Mouse (Mus musculus): ENCODE measurements around the gene Trim30a. TPM values are rescaled to one million over a fixed set of nuclear protein-coding genes. Genes with fewer than 3 reads are reported as not detected.

The Trim30a gene
- polyA plus RNA-seq (2015; fragmentation: Nextera tagmentation; extraction: Ambion mirVana) = 4.2 and 7.9 TPM in 2 replicates

GRCm38 (mm10) chr7:104465065-104465744 is at the start of gene Trim30a:
Trim30a (minus strand) TSS chr7:104465193.

GRCm38 (mm10) chr7:104507421-104508065 is 42.5 kb upstream of the Trim30a start, which contains the start of gene Trim30d:
Trim30d (minus strand) TSS chr7:104507849.

GRCm38 (mm10) chr7:104400698-104401097 is 64.3 kb downstream of the Trim30a start, which contains the start of gene Trim30c:
Trim30c (minus strand) TSS chr7:104400837.

GRCm38 (mm10) chr7:104369736-104370414 is 95.1 kb downstream of the Trim30a start, which contains the start of gene Trim30b:
Trim30b (minus strand) TSS chr7:104369884.

Other genes starting within 250 kb of the Trim30a start
- 0.95 and 1.4 TPM in 2 replicates for gene Trim6, start 246.4 kb downstream of the Trim30a start, polyA plus RNA-seq (2015; fragmentation: Nextera tagmentation; extraction: Ambion mirVana)
- gene Trim34a, start 220.7 kb downstream of the Trim30a start, polyA plus RNA-seq (2015; fragmentation: Nextera tagmentation; extraction: Ambion mirVana) = 5.5 and 7.2 TPM in 2 replicates
- gene Trim5, start 177.1 kb downstream of the Trim30a start, polyA plus RNA-seq (2015; fragmentation: Nextera tagmentation; extraction: Ambion mirVana) = 1.5 and 2.9 TPM in 2 replicates
- gene Trim12a, start 149.7 kb downstream of the Trim30a start, polyA plus RNA-seq (2015; fragmentation: Nextera tagmentation; extraction: Ambion mirVana) = 22.6 and 24.5 TPM in 2 replicates
- gene Trim34b, start 135.7 kb downstream of the Trim30a start, polyA plus RNA-seq (2015; fragmentation: Nextera tagmentation; extraction: Ambion mirVana) = 0.11 and 0.25 TPM in 2 replicates
- 4.2 and 5.0 TPM in 2 replicates for gene Trim12c, start 111.8 kb downstream of the Trim30a start, polyA plus RNA-seq (2015; fragmentation: Nextera tagmentation; extraction: Ambion mirVana)
- gene Trim30b, start 95.3 kb downstream of the Trim30a start, polyA plus RNA-seq (2015; fragmentation: Nextera tagmentation; extraction: Ambion mirVana) = 0.69 and 0.73 TPM in 2 replicates
- gene Trim30c, start 64.4 kb downstream of the Trim30a start, polyA plus RNA-seq (2015; fragmentation: Nextera tagmentation; extraction: Ambion mirVana) = 0.12 and 0.60 TPM in 2 replicates
- 4.2 and 7.8 TPM in 2 replicates for gene Trim30d, start 42.7 kb upstream of the Trim30a start, polyA plus RNA-seq (2015; fragmentation: Nextera tagmentation; extraction: Ambion mirVana)
- gene Olfr651, start 84.9 kb upstream of the Trim30a start, polyA plus RNA-seq (2015; fragmentation: Nextera tagmentation; extraction: Ambion mirVana) = not detected in 2 replicates
- not detected in 2 replicates for gene Olfr652, start 95.7 kb upstream of the Trim30a start, polyA plus RNA-seq (2015; fragmentation: Nextera tagmentation; extraction: Ambion mirVana)
- gene Olfr653, start 112.1 kb upstream of the Trim30a start, polyA plus RNA-seq (2015; fragmentation: Nextera tagmentation; extraction: Ambion mirVana) = not detected in 2 replicates
- not detected in 2 replicates for gene Olfr654, start 121.8 kb upstream of the Trim30a start, polyA plus RNA-seq (2015; fragmentation: Nextera tagmentation; extraction: Ambion mirVana)
- not detected in 2 replicates for gene Olfr655, start 136.6 kb upstream of the Trim30a start, polyA plus RNA-seq (2015; fragmentation: Nextera tagmentation; extraction: Ambion mirVana)
- gene Olfr656, start 148.8 kb upstream of the Trim30a start, polyA plus RNA-seq (2015; fragmentation: Nextera tagmentation; extraction: Ambion mirVana) = not detected in 2 replicates
- gene Olfr657, start 159.6 kb upstream of the Trim30a start, polyA plus RNA-seq (2015; fragmentation: Nextera tagmentation; extraction: Ambion mirVana) = not detected in 2 replicates
- not detected in 2 replicates for gene Olfr658, start 182.1 kb upstream of the Trim30a start, polyA plus RNA-seq (2015; fragmentation: Nextera tagmentation; extraction: Ambion mirVana)
- gene Olfr659, start 201.6 kb upstream of the Trim30a start, polyA plus RNA-seq (2015; fragmentation: Nextera tagmentation; extraction: Ambion mirVana) = not detected in 2 replicates
- gene Olfr661, start 221.3 kb upstream of the Trim30a start, polyA plus RNA-seq (2015; fragmentation: Nextera tagmentation; extraction: Ambion mirVana) = not detected in 2 replicates

All from adrenal gland, postnatal 0 days (tissue).